Mouse (Mus musculus): ENCODE measurements around the gene Dpf1.

GRCm38 (mm10) chr7:29279924-29280323 is 23.8 kb upstream of the Dpf1 start:
- TF ChIP-seq CTCF (IDR thresholded peaks at IDR 0.05; ENCODE audit: low read depth, low read length) (no peak), POLR2A (IDR thresholded peaks at IDR 0.05; ENCODE audit: insufficient read depth, low read length) (no peak), EP300 (IDR thresholded peaks at IDR 0.05; ENCODE audit: insufficient read depth, low read depth, low read length) (no peak)
